Mouse (Mus musculus) midbrain, postnatal 0 days (tissue): ENCODE data around the gene Tmem203. TPM values are rescaled to one million over a fixed set of nuclear protein-coding genes. Genes with fewer than 3 reads are reported as not detected.

Experiments
- ATAC-seq: fragments of 200-750 bp; cut with Nextera tagmentation; 2 replicates; pipeline ENCODE4 v1.8.0; 2017; ENCODE audit warnings: moderate number of reproducible peaks, mild to moderate bottlenecking, moderate TSS enrichment, moderate library complexity; ENCODE audit not compliant: low FRiP score
- DNase-seq: peaks from one replicate; pipeline ENCODE4 v3.0.0-alpha.2; 2015; ENCODE audit warnings: low spot score
- H3K27ac ChIP-seq: fragments of 300-500 bp; sonication (generic); 2 replicates; pipeline ENCODE4 v1.5.1; 2014; ENCODE audit warnings: low read depth, mild to moderate bottlenecking, low read length, mixed read lengths
- H3K27me3 ChIP-seq: fragments of 300-500 bp; sonication (generic); 2 replicates; pipeline ENCODE4 v1.6.1; 2014; ENCODE audit warnings: low read length, control low read depth, mixed read lengths; ENCODE audit not compliant: insufficient read depth
- H3K36me3 ChIP-seq: fragments of 300-500 bp; sonication (generic); 2 replicates; pipeline ENCODE4 v1.6.1; 2014; ENCODE audit warnings: low read length, control low read depth, mixed read lengths; ENCODE audit not compliant: insufficient read depth
- H3K4me1 ChIP-seq: fragments of 300-500 bp; sonication (generic); 2 replicates; pipeline ENCODE4 v1.6.1; 2014; ENCODE audit warnings: mild to moderate bottlenecking, control low read depth, antibody characterized with exemption, low read length, mixed read lengths; ENCODE audit not compliant: insufficient read depth
- H3K4me2 ChIP-seq: fragments of 300-500 bp; sonication (generic); 2 replicates; pipeline ENCODE4 v1.6.1; 2014; ENCODE audit warnings: low read depth, mild to moderate bottlenecking, low read length, mixed read lengths; ENCODE audit not compliant: poor library complexity, severe bottlenecking
- H3K4me3 ChIP-seq: fragments of 300-500 bp; sonication (generic); 2 replicates; pipeline ENCODE4 v1.5.1; 2014; ENCODE audit warnings: low read depth, mild to moderate bottlenecking, low read length, moderate library complexity
- H3K9ac ChIP-seq: fragments of 300-500 bp; sonication (generic); replicated peaks from 2 replicates; pipeline ENCODE4 v1.6.1; 2014; ENCODE audit warnings: mild to moderate bottlenecking, low read length, moderate library complexity, mixed read lengths; ENCODE audit not compliant: poor library complexity, severe bottlenecking
- H3K9me3 ChIP-seq: fragments of 300-500 bp; sonication (generic); 2 replicates; pipeline ENCODE4 v1.6.1; 2016; ENCODE audit warnings: low read length, control low read depth
- CTCF ChIP-seq: IDR thresholded peaks from 2 replicates; pipeline ENCODE4 v1.5.1; 2016; ENCODE audit warnings: antibody characterized with exemption, mild to moderate bottlenecking
- WGBS: fragments of 180-500 bp; shearing (Covaris S2); extraction: QIAGEN DNeasy Blood & Tissue Kit; methylation state at CpG from one replicate; pipeline ENCODE4 v1.1.7; 2014; 5-methylcytosine and 5-hydroxymethylcytosine counted together
- polyA plus RNA-seq: library from polyadenylated mRNA; unstranded; fragments of >200 nt; fragmentation: Nextera tagmentation; extraction: Ambion mirVana; gene quantifications from 2 replicates; pipeline ENCODE4 v1.2.1, GENCODE M21; 2015
- total RNA-seq: library from RNA; depleted of rRNA; stranded (reverse); fragments of >200 nt; gene quantifications from 2 replicates; pipeline ENCODE4 v1.2.3, GENCODE M21; 2014

Gene Tmem203
- total and polyA plus RNA-seq, 2 experiments from 2014 or later = 20.0 to 47.8 TPM

GRCm38 (mm10) chr2:25290816-25291130 is 35.5 kb downstream of the Tmem203 start:
- Histone ChIP-seq H3K36me3 (peaks cover 29% of the 10 kb centered on the region), H3K27me3 (peaks cover 45% of the 10 kb centered on the region), H3K4me1 (peaks cover 11% of the 10 kb centered on the region; the same call in 1 of the 2 replicates), H3K27ac (no peak overlapping the region), H3K4me3 (peak overlapping the region; percentile 18), H3K9me3 (no peaks in the 10 kb centered on the region), H3K4me2 (peak overlapping the region; percentile 50), H3K9ac (peak overlapping the region; percentile 29; the same call in 1 of the 2 replicates)
- no peak for TF ChIP-seq CTCF
- ATAC-seq = no peak
- WGBS = 0% methylated on average over 18 of the region's 18 CpGs
- peak; percentile 49 for DNase-seq

DNA sequence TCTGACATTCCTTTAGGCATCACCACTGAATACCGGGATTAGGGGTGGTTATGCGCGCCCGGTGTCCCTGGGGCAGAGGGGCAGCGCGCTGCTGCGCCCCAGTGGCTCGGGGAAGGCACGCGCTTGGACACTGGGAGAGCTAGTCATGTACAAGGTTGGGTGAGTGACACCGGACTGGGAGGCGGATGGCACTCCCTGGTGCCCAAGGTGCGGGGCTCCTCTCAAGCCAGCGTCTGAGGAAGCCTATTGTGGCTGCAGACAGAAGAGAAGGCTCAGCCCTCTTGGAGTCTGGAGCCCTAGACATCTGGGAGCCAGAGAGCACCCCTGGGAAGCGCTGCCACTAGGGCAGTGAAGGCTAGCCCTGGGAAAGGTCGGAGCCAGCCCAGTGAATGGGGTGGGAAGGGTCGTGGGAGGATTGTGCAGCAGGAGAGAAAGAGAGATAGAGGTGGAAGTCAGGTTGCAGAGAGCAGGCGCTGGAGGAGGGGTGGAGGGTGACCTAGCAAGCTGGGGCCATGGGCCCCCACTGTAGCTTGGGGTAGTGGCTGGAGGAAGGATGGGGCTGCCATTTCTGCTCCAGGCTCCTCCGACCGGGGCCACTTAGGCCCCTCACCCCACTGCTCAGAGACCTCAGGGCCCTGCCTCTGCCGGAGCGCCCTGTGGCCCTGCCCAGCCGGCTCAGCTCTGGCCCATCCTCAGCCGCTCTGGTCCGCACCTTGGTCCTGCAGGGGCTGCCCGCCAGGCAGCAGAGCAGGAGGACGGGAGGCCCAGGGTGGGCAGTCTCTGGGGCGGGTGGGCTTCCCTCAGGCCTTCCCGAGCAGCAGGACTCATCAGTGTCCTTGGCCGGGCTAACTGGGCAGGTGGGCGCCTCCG is 36.2 kb downstream of the Tmem203 start:
- peak overlapping the region; percentile 50 for H3K4me2 ChIP-seq
- peaks cover 45% of the 10 kb centered on the region for H3K27me3 ChIP-seq
- peaks cover 11% of the 10 kb centered on the region; the same call in 1 of the 2 replicates for H3K4me1 ChIP-seq
- TF ChIP-seq CTCF = no peak
- ATAC-seq (no peak; the same call in 1 of the 2 replicates), DNase-seq (no peak)
- H3K36me3 ChIP-seq = peaks cover 34% of the 10 kb centered on the region
- H3K27ac ChIP-seq = no peak overlapping the region
- peak overlapping the region; percentile 29; the same call in 1 of the 2 replicates for H3K9ac ChIP-seq
- WGBS = 11% methylated on average over 31 of the region's 32 CpGs
- H3K9me3 ChIP-seq = no peaks in the 10 kb centered on the region
- H3K4me3 ChIP-seq = peak overlapping the region; percentile 18

- Histone ChIP-seq H3K4me1 (peaks cover 11% of the 10 kb centered on the region; the same call in 1 of the 2 replicates), H3K36me3 (peaks cover 40% of the 10 kb centered on the region), H3K4me2 (peak overlapping the region; percentile 28; the same call in 1 of the 2 replicates), H3K27me3 (peaks cover 45% of the 10 kb centered on the region), H3K9ac (0 out of 2 replicates have a peak overlapping the region, but pooled peaks have one; percentile 9), H3K9me3 (no peaks in the 10 kb centered on the region), H3K4me3 (no peak overlapping the region), H3K27ac (no peak overlapping the region)
- DNase-seq (no peak), ATAC-seq (no peak)
- WGBS = 11% methylated on average over 37 of the region's 43 CpGs
- no peak for TF ChIP-seq CTCF
Observed at GRCm38 (mm10) chr2:25292054-25292544, 36.9 kb downstream of the Tmem203 start.

DNA sequence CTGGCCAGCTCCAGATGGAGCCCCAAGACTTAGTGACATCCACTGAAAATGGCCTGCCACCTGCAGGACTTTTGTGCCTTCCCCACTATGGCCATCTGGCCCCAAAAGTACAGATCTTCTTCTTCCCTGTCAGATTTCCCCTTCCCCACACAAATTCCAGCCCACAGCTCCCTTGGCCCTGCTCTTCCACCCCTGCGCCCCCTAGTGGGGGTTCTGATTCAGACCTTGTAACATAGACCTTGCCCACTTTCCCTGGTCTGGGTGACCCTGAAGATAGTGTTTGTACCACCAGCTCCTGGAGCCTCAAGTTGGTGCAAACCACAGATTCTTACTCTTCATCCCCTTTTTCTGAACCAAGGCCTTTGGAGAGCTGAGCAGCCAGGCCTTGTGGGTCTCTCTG is 37.6 kb downstream of the Tmem203 start:
- peak; percentile 84 for TF ChIP-seq CTCF
- peaks cover 45% of the 10 kb centered on the region for H3K27me3 ChIP-seq

GRCm38 (mm10) chr2:25293706-25294105 is 38.5 kb downstream of the Tmem203 start:
- no peak overlapping the region for H3K27ac ChIP-seq
- no peak overlapping the region for H3K9ac ChIP-seq
- peaks cover 11% of the 10 kb centered on the region; the same call in 1 of the 2 replicates for H3K4me1 ChIP-seq
- H3K4me2 ChIP-seq = no peak overlapping the region
- H3K36me3 ChIP-seq = peaks cover 52% of the 10 kb centered on the region
- DNase-seq = no peak
- H3K9me3 ChIP-seq = no peaks in the 10 kb centered on the region
- H3K4me3 ChIP-seq = no peak overlapping the region
- TF ChIP-seq CTCF = no peak
- H3K27me3 ChIP-seq = peaks cover 45% of the 10 kb centered on the region
- no peak for ATAC-seq
- 79% methylated on average over 9 of the region's 9 CpGs for WGBS

More for the DNA sequence above, 37.6 kb downstream of the Tmem203 start:
- H3K27ac ChIP-seq = no peak overlapping the region
- no peak for ATAC-seq
- H3K4me2 ChIP-seq = no peak overlapping the region
- H3K4me1 ChIP-seq = peaks cover 11% of the 10 kb centered on the region; the same call in 1 of the 2 replicates
- no peaks in the 10 kb centered on the region for H3K9me3 ChIP-seq
- DNase-seq = peak; percentile 62
- no peak overlapping the region for H3K9ac ChIP-seq
- WGBS = 0% methylated on average over 1 of the region's 1 CpGs
- no peak overlapping the region for H3K4me3 ChIP-seq
- H3K36me3 ChIP-seq = peaks cover 45% of the 10 kb centered on the region

DNA sequence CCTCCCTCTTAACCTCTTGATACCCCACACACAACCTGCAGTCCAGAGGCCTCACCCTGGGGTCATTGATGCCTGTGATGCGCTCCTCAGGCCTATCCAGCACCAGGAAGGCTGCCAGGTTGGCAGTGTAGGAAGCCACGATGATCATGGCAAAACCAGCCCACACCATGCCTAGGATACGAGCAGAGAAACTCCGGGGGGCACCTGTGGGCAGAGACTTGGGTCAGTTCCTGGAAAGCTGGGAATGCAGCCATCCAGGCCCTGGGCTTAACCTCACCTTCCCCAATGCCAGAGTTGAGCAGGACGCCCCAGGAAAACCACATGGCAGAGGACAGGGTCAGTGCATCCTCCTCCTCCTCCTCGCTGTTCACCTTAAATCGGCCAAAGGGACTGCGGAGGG is 41.9 kb downstream of the Tmem203 start:
- no peak overlapping the region for H3K4me3 ChIP-seq
- TF ChIP-seq CTCF = no peak
- no peak overlapping the region for H3K9ac ChIP-seq
- peaks cover 49% of the 10 kb centered on the region for H3K36me3 ChIP-seq
- H3K4me1 ChIP-seq = no peaks in the 10 kb centered on the region
- DNase-seq (no peak), ATAC-seq (no peak)
- no peak overlapping the region for H3K27ac ChIP-seq
- no peaks in the 10 kb centered on the region for H3K9me3 ChIP-seq
- H3K27me3 ChIP-seq = peaks cover 20% of the 10 kb centered on the region
- WGBS = 76% methylated on average over 8 of the region's 8 CpGs
- H3K4me2 ChIP-seq = no peak overlapping the region
